Mouse (Mus musculus): ENCODE measurements at regions not wholly inside any gene's neighbourhood (a gene's known extent, or its start where the extent isn't known, plus 50 kb on each side); places are given as distances from the start of the nearest gene placed in this dataset.
"Not testable (repeated sequence)": the region's sequence is repeated elsewhere in the genome, so short reads cannot be mapped to it uniquely, and the experiment has no call there.

- no peak for DNase-seq
Observed at GRCm38 (mm10) chr8:103693531-103693930, 407.9 kb upstream of the Cdh5 start.

DNA sequence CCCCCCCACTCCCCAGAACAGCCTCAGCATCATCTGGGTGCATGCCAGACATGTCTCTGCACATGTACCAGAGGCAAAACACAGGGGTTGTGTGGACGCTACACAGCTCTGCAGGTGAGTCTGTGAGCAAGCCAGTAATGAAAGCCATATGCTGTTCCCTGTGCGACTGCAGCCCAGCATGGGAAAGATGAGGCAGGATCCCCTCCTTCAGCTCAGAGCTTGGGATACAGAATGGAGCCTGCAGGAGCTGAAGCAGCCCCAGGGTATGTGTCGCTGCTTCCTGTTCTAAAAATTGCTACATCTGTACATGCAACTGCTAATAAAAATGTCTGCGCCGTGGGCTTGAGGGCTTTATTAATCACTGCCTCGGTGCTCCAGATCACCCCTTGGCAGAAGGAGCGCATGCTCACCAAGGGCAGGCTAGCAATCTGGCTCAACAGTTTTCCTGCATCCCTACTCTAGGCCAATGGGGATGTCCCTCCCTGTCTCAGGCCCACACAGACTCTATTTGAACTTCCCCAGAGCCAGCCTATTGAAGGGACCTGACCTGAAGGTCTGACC lies 407.0 kb upstream of the Cdh5 start:
- no peak for DNase-seq

- no peak for DNase-seq
Observed at GRCm38 (mm10) chr8:103699016-103699520, 402.4 kb upstream of the Cdh5 start.

DNA sequence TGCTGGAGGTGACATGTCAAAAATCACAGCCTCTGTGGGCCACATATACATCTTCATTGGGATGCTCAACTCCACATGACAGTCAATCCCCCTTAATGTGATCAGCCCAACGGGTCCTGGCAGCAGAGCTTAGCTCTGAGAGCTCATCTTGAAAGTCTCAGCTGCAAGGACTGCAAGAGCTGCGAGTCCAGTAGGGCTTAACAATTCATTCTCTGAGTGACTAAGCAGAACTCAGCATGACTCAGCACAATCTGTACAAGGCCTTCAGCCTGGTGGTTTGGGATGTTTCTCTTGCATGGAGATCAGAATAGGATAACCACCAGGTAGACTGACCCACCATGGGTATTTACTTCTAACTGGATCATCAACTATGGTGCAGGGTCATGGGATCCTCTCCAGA lies 399.2 kb upstream of the Cdh5 start:
- DNase-seq: no peak

DNA sequence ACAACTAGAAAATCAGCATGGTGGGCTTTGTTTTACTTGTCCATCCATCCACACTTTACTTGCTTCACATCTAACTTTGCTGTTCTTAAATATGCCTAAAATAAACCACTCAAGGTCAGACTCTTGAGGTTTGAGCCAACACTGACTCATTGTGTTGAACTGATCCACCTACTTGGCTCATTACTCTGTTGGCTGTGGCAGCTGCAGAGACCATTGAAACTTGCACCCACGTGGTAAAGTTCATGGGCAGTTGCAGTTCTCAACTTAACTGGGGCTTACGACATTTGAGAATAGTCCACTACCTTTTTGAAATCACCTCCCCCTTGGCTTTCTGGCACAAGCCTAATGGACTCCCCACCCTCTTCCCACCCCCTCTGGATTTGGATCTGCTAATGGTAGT lies 395.3 kb upstream of the Cdh5 start:
- no peak for DNase-seq

GRCm38 (mm10) chr8:103710871-103711270 lies 390.6 kb upstream of the Cdh5 start:
- DNase-seq: not testable (repeated sequence)

DNA sequence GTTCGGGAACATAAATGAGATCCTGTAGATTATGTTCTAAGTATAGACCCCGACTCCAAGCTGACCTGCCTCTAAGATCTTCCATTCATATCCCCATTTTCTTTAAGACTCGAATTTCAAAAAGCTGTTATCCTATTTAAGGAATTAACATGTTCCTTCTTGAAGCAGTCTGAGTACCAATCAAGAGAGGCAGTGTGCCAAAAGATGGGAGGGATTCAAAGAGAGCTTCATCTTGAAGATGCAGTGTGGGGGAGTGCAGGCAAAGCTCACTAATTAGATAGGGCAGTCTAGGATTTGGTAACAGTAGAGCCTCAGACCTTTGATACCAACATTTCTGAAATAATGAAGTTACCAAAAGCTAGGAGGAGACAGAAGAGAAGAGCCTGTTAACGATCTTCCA lies 383.7 kb upstream of the Cdh5 start:
- DNase-seq: no peak

GRCm38 (mm10) chr8:103733466-103733865 lies 368.0 kb upstream of the Cdh5 start:
- no peak for DNase-seq

- no peak for DNase-seq
Observed at GRCm38 (mm10) chr8:103738330-103738729, 363.1 kb upstream of the Cdh5 start.

DNA sequence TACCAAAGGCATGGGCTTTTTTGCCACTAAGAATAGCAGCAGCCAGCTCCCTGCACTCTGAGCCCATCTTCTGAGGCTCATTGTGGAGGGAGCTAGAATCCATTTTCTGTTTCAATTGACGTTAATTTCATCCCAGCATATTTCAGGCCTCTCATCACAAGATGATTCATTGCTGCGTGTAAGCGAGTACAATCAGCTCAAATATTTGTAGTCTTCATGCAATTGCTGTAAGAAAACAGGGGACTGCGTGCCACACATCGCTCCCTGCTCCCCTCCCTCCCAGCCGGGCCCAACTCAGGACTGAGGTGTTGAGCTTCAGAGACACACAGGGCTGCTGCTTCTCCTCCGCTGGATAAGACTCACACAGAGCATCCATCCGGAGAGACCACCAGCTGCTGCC lies 360.0 kb upstream of the Cdh5 start:
- DNase-seq: no peak

DNA sequence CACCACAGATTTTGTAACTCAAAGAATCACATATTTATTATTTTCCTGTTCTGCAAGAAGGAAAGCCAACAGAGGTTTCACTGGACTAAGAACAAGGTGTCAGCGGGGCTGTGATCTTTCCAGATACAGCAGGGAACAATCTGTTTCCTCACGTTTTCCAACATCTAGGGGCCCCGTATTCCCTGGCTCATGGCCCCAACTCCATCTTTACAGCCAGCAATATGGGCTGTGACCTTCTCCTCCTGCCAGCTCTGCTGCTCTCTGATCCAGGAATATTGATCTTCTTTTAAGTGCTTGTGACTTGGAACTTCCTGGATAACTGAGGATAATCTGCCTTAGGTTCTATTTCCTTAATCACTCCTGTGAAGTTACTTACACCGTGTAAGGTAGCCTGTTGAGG lies 352.7 kb upstream of the Cdh5 start:
- DNase-seq: no peak

- no peak for DNase-seq
Observed at GRCm38 (mm10) chr8:103750278-103751097, 350.9 kb upstream of the Cdh5 start.

GRCm38 (mm10) chr8:103751161-103751560 lies 350.3 kb upstream of the Cdh5 start:
- DNase-seq: no peak

DNA sequence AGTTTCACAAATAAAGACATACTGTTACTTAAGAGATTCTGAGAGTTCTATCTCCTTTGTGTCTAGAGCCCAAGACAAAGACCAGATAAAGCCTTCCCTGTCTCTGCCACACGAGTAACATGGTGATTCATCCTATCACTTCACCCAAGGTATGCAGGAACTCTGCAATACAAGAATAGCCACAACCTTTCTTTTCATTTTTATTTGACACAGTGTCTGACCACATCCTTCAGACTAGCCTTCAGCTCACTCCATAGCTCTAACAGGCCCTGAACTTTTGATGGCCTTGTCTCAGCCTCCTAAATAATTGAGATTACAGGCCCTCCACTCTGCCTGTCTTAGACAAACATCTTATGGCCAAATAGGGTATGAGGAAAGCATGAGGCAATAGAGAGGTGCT lies 337.6 kb upstream of the Cdh5 start:
- no peak for DNase-seq

GRCm38 (mm10) chr8:103779658-103780057 lies 321.8 kb upstream of the Cdh5 start:
- no peak for DNase-seq

- no peak for DNase-seq
Observed at GRCm38 (mm10) chr8:103788308-103788707, 313.1 kb upstream of the Cdh5 start.

- DNase-seq: no peak
Observed at GRCm38 (mm10) chr8:103793331-103793730, 308.1 kb upstream of the Cdh5 start.

DNA sequence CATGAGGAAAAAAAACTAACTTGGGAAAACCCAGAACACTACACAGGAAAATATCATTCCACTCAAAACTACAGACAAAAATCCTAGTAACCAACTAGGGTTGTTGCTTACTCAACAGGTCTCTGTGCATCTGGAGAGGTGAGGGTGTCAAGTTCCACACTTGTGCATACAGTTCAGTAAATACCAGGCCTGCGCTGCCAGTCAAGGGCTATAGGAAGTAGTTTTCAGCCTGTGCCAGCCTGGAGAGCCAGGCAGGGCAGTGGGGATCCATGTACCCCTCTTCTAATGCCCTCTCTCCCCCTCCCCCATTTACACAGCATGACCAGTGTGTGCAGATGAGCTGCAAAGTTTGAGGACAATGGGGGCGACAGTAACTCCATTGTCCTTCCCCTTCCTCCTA lies 302.8 kb upstream of the Cdh5 start:
- DNase-seq: not testable (repeated sequence)

- no peak for DNase-seq
Observed at GRCm38 (mm10) chr8:103808171-103808570, 293.3 kb upstream of the Cdh5 start.

DNA sequence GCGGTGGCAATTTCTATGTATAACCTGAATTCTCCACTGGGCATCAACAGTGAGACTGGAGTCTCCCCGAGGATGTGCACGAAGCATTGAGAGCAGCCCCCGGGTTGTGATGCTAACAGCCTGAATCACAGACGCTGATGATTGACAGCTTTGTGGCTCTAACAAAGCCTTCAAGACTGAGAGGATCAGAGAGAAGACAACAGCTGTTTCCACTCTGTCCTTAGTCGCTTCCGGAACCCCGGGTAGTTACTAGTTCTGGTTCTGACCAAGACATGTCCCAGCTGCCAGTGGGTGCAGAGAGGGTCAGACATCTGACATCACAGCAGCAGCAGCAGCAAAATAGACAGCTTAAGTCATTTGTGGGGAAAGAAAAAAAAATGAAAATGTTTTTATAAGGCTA lies 292.8 kb upstream of the Cdh5 start:
- DNase-seq: no peak

DNA sequence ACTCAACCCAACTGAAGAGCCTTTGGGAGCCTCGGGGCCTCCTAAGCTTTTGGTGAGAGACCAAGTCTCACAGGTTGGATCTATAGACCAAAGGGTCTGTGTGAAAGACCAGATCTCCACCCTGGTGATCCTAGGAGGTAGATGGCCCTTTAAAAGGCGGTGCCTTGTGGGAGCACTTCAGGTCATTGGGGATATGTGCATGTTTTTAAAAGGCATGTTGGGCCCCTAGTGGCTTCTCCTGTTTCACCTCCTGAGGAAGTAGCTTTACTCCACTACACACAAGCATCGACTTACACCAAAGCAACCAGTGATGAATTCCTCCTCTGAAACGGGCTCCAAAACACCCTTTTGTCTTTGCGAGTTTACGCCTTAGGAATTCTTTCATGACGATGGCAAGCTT lies 292.3 kb upstream of the Cdh5 start:
- DNase-seq: no peak

DNA sequence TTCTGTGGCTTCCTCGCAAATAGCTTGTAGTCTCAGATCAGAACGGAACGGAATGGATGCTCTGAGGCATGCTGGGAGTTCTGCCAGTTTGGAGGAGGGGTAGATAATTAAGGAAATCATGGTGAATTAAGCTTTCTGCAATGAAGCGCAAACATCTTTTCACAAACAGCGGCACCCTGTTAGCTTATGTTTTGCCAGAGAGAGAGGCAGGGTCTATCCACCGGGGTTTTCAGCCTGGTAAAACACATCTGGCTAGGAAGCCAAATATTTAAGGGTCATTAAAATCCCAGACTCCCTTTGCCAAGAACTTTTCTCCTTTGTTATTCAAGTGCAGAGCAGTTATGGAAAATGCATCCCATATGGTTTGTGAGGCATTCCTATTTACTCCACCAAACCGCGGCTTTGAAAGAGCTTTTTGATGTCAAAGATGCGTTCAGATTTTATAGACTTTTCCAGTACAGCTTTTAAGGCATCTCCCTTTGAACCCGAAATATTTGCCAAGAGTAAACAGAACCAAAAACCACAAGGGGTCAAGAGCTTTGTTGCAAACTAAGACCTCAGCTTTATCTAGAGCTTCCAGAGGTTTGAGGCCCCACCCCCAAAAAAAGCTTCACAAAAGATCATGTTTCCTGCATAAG lies 287.4 kb upstream of the Cdh5 start:
- no peak for DNase-seq

DNA sequence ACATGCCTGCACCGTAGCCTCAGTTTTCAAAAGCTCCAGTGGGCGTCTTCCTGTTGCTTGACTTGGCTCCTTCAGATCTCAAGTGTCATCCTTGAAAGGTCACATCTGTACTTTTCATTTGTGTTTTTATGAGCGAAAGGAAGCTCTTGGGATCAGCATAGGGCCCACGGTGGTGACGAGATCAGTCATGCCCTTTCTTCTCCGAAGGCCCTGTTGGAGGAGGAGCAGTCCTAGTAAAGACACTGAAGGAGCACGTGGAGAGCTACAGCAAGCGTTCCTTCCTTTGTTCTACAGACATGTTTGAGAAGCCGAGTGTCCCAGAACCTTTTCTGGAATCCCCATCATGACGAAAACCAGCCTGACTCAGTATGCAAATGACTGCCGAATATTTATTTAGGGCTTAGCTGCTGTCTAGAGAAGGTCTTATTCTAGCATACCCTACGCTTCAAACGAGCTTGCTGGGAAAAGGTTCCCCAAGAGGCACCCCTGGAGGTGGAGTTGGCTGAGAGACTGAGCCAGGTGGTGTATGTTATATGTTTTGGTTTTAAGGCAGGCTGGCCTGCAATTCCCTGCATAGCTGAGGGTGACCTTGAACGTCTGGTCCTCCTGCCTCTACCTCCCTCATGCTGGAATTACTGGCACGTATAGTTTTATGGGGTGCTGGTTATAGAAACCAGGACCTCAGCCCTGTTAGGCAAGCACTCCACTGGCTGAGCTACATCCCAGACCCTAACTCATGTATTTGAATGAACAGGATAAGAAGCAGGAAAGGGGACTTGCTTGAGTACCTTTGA lies 285.1 kb upstream of the Cdh5 start:
- no peak for DNase-seq
